Mouse (Mus musculus) liver, adult (tissue): ENCODE data around the gene A130010J15Rik.

ENCODE experiments used
- GATA4 ChIP-seq: IDR thresholded peaks from 2 replicates; pipeline ENCODE4 v1.6.1; 2014; ENCODE audit warnings: mild to moderate bottlenecking, low read length; ENCODE audit not compliant: insufficient replicate concordance

A130010J15Rik gene

DNA sequence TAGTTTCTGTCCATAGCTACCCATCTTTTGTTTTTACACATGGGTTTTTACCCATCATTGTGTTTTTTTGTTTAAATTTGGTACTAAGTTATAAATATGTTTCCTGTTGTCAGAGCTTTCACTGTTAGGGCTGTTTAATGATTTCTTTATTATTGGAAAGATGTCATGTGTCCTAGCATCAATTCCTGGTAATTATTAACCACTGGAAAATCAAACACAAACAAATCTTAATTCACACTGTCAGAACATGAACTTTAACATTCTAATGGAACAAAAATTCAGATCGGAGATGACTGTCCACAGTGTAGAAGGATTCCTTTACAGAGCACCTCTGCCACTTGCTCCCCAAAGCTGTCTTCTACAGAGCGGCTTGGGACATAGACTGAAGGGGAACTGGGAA is 37.6 kb downstream of the A130010J15Rik start:
- no peak for TF ChIP-seq GATA4

DNA sequence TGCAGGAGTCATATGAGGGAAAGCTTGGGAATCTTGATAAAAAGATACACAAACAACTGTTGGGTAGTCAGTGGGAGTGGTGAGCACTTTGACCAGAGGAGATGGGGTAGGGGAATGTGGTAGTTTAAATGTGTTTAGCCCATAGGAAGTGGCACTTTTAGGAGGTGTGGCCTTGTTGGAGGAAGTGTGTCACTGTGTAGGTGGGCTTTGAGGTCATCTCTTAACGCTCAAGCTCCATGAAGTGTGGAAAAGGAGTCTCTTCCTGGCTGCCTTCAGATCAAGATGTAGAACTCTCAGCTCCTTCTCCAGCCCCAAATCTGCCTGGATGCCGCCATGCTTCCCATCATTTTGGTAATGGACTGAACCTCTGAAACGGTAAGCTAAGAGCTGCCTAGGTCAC is 39.7 kb downstream of the A130010J15Rik start, which contains the start of gene Lamb3:
Gene Lamb3, plus strand, starts transcription at position 197 of the 400 bp plus-strand sequence.
- TF ChIP-seq GATA4: no peak

DNA sequence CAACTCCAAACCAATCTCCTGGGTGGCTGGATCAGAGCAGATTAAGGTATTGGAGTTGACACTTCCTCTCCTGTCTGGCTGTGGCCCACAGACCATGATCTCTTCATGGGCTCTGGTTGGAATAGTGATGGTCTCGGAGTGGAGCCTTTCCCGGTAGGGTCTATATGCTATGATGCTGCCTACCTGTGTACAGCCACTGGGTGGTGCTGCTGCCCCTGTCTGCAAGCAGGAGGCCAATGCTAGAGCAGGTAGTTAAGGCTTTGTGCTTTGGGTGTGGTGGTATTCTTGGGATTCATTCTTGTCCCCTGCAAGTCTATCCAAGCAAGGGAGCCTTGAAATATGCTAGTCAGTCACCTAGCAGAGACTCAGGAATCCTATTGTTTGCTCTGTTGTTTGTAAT is 40.3 kb downstream of the A130010J15Rik start:
- no peak for TF ChIP-seq GATA4

DNA sequence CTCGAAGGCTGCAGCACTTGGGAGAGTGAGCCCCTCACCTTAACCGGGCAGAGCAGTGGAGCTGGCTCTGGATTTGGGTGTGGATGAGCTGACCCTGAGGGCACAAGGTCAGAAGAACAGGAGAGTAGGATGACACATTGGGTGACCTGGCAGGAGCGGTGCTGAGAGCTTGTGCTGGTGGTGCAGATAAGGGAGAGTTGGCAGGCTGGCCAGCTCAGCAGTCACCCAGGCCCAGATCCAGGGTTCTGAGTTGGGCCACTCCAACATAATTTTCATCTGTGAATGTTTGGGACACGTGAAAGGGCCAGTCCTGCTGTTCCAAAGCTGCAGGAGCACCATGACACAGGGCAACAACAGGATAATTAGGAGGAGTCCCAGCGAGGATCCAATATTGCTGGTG is 43.5 kb downstream of the A130010J15Rik start:
- peak; percentile 98 for TF ChIP-seq GATA4

DNA sequence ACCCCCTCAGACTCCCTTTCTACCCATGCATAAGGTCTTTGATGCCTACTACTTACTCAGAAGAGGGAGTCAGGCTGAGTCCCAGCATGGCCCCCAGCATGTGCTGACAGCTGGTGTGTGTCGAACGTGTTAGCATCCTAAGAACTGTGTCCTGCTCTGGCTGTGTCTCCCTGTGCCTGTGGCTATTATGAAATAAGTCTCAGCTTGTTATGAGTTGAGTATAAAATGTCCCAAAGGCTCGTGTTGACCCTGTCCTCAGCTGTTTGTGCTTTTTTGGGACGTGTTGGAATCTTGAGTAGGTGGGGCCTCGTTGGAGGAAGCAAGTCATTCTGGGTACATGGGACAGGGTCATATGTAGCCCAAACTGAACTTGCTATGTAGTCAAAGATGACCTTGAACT is 46.2 kb downstream of the A130010J15Rik start:
- no peak for TF ChIP-seq GATA4

DNA sequence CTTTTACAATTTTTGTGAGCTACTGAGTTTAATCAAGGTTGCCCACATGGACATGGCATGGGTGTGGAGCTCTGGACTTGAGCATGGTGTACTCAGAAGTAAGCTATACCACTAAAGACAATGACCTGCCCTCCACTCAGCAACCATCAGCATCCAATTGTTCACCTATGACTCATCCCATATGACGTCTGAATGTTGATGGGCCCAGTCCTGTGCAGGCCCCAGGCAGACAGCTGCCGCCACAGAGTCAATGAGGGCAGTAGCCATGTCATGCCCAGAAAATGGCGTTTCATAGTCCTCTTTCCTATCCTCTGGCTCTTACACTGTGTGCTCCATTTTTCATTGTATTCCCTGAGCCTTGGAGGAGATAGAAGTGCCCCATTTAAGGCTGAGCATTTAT is 48.2 kb downstream of the A130010J15Rik start:
- no peak for TF ChIP-seq GATA4

DNA sequence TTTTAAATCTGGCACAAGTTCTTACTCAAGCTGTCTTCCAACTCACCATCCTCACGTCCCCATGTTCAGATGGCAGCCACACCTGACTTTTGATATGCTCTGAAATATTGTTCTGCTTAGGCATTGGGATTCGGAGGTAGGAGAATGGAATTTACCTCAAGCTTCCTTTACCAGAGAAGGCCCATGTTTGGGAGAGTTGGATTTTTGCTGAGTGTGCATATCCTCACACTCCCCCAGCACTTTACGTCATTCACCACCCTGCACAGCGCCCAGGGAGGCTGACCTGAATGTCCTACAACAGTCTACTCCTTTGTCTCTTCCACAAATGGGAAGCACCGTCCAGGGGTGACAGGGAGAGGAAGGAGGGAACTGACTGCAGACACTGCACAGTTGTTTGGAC is 52.6 kb downstream of the A130010J15Rik start:
- no peak for TF ChIP-seq GATA4

DNA sequence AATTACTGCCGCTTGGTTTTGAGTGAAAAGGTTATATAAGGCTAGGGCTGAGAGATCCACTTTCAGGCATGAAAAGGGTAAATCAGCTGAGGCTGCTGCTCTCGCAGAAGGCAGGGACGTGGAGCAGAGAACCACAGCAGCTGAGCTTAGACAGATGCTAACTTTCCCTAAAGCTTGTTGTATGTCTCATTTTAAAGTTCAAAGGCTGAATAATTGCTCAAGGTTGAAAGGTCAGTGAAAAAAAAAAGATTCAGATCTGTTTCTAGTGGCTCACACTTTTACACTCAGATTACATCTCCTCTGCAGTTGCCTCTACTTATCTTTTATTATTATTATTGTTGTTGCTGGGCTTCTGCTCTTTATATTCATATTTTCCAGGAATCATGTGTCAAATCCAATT is 57.7 kb downstream of the A130010J15Rik start:
- no peak for TF ChIP-seq GATA4

DNA sequence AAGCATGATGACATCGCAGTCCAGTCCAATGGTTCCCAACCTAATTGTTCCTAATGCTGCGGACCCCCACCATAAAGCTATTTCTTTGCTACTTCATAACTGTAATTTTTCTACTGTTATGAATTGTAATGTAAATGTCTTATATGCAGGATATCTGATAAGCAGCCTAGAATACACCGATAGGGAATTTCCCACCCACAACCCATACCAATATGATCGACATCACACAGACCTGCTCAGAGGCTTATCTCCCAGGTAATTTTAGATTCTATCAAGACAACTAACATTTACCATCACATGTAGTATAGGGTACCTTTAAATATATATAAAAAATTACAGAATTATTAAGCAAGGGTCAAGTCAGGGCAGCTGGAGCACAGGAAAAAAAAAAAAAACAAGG is 58.3 kb downstream of the A130010J15Rik start:
- no peak for TF ChIP-seq GATA4

DNA sequence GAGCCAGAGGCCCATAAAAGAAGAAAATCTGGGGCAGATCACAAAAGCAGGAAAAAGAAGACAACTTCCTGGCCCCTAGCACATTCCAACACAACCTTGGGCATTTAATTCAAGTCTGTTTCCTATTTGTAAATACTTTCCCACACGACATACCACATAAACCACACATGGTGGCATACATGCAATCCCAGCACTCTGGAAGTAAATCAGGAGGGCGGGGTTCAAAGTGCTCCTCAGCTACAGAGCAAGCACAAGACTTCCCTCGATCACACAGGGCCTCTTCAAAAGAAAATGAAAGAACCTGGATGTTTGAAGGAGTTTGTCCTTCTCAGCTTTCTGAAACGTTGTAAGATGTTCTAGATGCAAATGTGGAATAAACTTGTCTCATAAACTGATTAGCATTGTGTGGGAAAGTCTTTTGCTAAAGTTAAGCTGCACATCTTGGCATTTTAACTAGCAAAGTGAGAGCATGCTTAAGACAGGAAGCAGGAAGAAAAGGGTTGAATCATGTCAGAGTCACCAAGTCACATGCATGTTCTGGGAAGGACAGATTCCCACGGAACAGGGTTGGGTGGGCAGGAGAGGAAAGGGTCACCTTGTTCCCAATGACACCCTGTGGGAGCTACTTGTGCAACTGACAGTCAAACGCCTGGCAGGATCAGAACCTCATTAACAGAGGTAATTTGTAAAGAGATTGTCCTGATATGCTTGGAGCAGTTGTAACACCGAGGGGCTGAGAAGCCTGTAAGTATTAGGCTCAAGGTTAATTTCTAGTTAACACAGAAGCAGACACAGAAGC is 59.1 kb downstream of the A130010J15Rik start:
- TF ChIP-seq GATA4: no peak
